Mouse (Mus musculus): ENCODE results near the gene Mfsd13b.
A peak's percentile ranks its signal among the peaks of the same experiment; 100 is the strongest.
"Not testable (repeated sequence)": the region's sequence is repeated elsewhere in the genome, so short reads cannot be mapped to it uniquely, and the experiment has no call there.

Gene Mfsd13b

DNA sequence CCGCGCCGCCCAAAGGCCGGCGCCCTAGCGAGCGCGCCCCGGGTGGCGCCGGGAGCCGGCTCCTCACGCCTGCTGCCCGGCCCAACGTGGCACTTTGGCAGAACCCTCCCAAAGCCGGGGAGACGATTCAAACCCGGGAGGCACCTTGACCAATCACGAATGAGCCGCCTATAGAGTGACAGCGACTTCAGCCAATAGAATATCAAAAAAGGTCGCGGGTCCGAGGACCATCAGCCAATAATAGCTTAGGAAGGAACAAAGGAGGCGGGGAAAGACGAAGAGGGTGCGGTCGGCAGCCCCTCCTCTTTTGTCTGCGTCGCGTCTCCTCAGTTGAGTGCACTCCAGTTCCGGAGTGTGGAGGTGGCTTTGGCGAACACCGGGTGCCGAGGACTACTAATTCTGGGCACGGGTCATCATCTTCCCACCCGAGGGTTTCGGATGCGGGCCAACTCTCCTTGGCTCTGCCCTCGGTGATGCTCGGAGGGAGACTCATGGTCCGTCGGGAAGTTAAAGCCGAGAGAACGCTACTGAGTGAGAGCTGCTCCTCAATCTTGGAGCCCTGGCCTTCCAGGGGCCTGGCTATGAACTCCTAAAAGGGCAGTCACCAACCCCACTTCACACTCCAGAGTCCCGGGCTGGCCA is at the start of gene Mfsd13b, which contains the start of gene Cdr2:
TSS of gene Mfsd13b (plus strand) at position 310 of the 642 bp plus-strand sequence.
TSS of gene Cdr2 (minus strand) at position 113 of the 642 bp plus-strand sequence.
- peak; percentile 89 to 97 for DNase-seq

- no peak for DNase-seq
Measured at GRCm38 (mm10) chr7:120933110-120933509, 49.2 kb upstream of the Mfsd13b start.

GRCm38 (mm10) chr7:120933680-120934195 is 48.6 kb upstream of the Mfsd13b start:
- DNase-seq: no peak

DNA sequence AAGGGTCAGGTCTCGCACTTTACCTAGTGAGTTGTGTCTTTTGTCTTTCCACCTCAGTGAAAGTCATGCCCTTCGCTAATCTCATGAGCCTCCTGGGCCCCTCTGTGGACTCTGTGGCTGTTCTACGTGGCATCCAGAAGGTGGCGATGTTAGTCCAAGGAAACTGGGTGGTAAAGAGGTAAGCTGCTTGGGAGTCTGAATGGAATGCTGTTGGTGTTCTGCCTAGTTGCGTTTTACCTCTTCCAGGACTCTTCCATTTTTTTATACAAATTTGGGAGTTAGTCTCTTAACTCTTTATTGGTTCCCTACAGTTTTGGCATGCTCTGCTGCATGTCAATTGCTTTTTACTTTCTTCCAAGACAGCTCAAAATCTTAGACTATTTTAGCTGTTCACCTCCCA is 47.6 kb upstream of the Mfsd13b start:
- DNase-seq: peak; percentile 29 to 40

DNA sequence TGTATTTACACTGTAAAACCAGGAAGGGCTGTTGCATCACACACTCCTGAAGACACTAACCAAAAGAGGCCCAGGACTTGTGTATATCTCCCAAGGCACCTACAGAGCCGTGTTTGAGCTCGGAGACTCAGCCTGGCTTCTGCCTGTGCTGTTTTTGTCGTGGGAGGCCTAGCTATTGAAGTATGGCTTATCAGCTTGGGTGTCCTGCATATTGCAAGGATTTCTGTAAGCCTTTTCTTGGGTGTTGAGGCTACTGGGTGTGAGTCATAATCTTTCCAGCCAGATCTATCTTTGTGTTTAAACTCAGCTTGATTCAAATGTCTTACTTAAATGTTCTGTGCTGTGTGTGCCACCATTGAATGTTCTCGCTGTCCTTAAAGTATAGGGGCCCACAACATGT is 45.8 kb upstream of the Mfsd13b start:
- no peak for DNase-seq

DNA sequence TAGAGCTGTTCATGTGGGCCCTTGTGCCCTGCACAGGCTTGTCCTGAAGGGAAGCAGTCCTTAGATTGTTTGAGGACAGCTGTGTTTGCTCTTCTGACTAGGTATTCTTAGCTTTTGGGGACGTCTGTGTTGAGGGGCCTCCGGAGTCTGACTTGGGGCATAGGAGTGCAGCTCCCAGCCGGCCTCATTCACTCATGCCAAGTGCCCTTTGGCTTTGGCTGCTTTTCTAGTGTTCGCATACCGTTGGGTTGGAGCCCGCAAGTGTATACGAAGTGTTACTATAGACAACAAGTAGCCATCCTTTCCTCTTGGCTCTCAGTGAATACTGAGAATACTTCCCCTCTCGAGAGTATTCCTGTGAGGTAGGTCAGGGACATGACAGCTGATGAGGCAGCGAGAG is 44.1 kb upstream of the Mfsd13b start:
- no peak for DNase-seq

GRCm38 (mm10) chr7:120940343-120940742 is 42.0 kb upstream of the Mfsd13b start:
- DNase-seq: no peak

DNA sequence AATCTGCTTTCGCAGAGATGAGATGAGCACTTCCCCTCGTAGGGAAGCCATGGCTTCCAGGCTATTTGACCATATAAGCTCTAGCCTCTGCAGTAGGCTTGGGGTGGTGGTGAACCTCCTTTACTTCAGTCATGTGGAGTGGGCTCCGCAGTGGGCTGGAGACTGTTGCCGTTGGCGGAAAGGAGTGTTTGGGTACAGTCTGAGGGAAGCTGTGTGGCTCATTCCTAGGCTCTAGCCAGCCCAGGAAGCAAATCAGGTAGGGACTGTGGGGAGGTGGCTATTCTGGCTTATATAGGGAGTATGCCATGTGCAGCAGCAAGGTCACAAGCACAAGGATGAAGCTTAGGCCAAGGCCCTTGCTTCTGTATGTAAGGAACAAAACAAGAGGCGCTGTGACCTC is 41.1 kb upstream of the Mfsd13b start:
- no peak for DNase-seq

DNA sequence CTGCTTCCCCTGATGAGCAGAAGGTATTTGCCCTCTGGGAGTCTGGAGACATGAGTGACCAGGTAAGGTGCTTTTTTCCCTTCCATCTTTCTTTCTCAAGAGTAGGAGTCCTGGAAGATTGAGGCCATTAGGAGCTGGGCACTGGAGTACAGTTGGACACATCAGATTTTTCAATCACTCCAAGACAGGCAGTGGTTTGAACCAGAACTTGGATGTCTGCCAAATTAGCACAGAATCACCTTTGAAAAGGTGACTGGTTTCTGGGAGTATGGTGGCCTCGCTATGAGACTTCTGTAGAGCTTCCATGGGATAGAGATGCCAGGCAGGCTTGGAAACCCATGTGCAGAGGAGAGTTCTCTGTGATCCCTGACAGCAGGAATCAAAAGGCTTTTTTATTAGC is 39.8 kb upstream of the Mfsd13b start:
- no peak for DNase-seq

GRCm38 (mm10) chr7:120943936-120944509 is 38.3 kb upstream of the Mfsd13b start:
- DNase-seq: no peak

DNA sequence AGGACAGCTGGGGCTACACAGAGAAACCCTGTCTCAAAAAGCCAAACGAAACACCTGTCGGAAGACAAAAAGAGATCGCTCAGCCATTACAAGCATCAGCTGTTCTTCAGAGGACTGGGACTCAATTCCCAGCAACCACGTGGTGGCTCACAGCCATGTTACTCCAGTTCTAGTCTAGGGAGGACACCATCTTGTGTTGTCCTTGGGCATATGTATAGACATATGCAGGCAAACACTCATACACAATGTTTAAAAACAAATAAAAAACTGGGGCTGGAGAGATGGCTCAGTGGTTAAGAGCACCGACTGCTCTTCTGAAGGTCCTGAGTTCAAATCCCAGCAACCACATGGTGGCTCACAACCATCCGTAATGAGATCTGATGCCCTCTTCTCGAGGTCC is 28.7 kb upstream of the Mfsd13b start:
- DNase-seq: not testable (repeated sequence)

DNA sequence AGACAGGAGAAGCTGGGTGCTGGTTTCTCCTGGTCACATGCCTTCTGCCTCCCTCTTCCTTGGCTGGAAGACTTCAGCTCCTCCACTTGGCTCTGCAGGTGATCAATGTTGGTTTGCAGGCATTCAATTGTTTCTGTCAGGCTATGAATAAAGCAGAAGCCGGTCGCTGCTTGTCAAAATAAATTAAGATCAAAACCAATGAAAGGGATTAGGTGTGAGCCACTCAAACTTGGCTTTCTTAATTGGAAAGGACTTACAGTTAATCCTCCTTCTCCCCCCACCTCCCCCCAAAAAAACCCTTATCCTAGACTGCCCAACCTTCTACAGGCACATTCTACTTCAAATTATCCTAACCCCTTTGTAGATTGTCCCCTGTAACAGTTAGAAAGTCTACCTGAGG is 22.2 kb upstream of the Mfsd13b start:
- no peak for DNase-seq

- no peak for DNase-seq
Measured at GRCm38 (mm10) chr7:120960601-120961000, 21.7 kb upstream of the Mfsd13b start.

- DNase-seq: no peak
Measured at GRCm38 (mm10) chr7:120961893-120962292, 20.4 kb upstream of the Mfsd13b start.

DNA sequence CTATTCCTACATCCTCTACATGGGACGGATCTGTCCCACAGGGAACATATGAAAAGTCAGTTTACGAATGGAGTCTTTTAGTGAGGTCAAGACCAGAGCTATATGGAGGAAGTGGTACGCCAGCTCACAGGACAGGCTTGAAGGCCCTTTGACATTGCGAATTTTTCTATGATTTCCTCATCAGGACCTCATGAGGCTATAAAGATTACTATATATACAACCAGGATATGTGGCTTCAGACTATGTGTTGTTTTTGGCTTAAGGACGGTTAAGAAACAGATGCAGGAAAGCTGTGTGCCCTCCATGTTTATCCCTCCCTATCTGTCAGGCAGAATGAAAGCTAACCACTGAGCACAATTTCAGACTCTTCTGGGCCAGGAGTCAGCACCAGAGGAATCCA is 19.2 kb upstream of the Mfsd13b start:
- no peak for DNase-seq

DNA sequence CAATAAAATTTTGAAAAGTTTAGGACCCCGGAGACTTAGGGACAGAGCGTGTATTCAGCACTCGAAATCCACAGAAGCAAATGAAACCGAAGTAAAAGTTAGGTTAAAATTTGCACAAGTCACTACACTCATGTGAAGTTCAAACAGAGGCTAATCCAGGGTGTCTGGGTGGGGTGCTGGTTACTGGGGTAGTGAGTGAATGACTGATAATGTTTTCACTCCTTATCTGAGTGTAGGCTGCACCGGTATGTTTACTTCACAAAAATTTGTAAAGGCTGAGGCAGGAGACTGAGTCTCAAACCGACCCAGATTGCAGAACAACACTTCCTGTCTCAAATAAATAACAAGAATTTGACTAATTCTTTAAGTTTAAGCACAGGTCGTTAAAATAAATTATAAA is 13.1 kb upstream of the Mfsd13b start:
- no peak for DNase-seq

GRCm38 (mm10) chr7:120970112-120970511 is 12.2 kb upstream of the Mfsd13b start:
- no peak for DNase-seq

DNA sequence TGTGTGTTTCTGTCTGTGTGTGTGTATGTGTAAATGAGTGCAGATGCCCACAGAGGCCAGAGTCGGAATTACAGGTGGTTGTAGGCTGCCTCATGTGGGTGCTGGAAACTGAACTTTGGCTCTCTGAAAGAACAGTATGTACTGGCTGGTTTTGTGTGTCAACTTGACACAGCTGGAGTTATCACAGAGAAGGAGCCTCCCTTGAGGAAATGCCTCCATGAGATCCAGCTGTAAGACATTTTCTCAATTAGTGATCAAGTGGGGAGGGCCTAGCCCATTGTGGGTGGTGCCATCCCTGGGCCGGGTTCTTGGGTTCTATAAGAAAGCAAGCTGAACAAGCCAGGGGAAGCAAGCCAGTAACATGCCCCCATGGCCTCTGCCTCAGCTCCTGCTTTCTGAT is 9.8 kb upstream of the Mfsd13b start:
- not testable (repeated sequence) for DNase-seq

DNA sequence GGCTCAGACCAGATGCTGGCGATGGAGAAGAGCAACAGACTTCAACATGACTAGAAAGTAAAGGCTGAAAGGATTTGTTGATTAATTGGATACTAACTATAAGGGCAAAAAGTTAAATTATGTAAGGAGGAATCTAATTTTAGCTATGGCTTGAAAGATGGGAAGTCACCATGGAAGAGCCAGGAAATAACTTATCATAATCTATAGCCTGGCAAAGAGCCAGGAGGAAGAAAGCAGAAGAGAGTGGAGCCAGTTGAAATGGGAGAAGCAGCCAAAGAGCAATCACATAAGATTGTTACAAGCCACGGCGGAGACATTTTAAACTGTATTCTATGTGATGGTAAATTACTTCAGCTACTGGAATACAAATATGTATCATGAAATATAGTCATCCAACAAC is 8.3 kb upstream of the Mfsd13b start:
- DNase-seq: no peak

GRCm38 (mm10) chr7:120977063-120977462 is 5.2 kb upstream of the Mfsd13b start:
- DNase-seq: no peak

DNA sequence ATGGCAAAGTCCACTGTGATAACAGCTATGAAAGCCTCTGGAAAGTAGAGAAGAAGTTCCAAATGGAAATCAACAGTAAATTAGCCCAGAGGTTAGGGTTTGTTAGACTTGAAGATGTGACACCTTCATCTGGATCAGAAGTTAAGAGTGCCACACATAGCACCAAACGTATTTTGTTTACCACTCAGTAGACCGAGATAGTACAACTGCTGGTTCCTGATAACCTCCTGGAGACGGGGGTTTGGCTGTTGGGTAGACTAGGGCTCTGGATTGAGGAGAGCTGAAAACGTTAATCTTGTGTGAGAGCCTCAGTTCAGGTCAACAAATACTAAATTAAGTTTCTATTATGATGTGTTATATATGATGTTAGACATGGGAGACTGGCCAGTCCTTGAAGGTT is 2.3 kb upstream of the Mfsd13b start:
- no peak for DNase-seq

GRCm38 (mm10) chr7:120980931-120981924 is 1.1 kb upstream of the Mfsd13b start:
- peak; percentile 49 to 51 for DNase-seq

DNA sequence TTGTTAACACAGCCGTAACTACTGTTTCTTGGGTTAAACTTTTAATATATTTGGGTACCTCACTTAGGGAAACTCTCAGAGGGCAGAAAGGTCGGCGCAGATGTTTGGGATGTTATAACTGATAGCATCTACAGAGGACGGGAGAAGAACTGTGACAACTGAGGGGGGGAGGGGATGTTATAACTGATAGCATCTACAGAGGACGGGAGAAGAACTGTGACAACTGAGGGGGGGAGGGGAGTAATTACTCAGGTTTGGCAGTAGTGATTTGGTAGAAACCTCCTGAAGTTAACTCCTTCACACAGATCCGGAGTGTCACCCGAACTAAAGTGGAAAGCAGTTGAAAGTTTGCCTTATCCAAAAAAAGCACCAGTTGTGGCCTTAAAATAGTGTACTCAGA is 659 bp downstream of the Mfsd13b start:
- no peak for DNase-seq

All from cerebellum, postnatal 36 days (tissue).